Mouse (Mus musculus) liver, embryonic 13.5 days (tissue): ENCODE measurements around the gene Lypd3. TPM values are rescaled to one million over a fixed set of nuclear protein-coding genes. Genes with fewer than 3 reads are reported as not detected.
"Not testable (repeated sequence)": the region's sequence is repeated elsewhere in the genome, so short reads cannot be mapped to it uniquely, and the experiment has no call there.

ENCODE experiments used
- ATAC-seq: fragments of 200-750 bp; cut with Nextera tagmentation; 2 replicates; pipeline ENCODE4 v1.8.0; 2017; ENCODE audit warnings: low read depth, mild to moderate bottlenecking, moderate number of reproducible peaks, moderate library complexity
- DNase-seq: peaks from one replicate; pipeline ENCODE4 v3.0.0; 2022
- H3K27ac ChIP-seq: fragments of 300-500 bp; sonication (generic); 2 replicates; pipeline ENCODE4 v1.5.1; 2015; ENCODE audit warnings: moderate library complexity, mild to moderate bottlenecking, inconsistent platforms
- H3K27me3 ChIP-seq: fragments of 300-500 bp; sonication (generic); 2 replicates; pipeline ENCODE4 v1.6.1; 2015; ENCODE audit warnings: mild to moderate bottlenecking, inconsistent platforms
- H3K36me3 ChIP-seq: fragments of 300-500 bp; sonication (generic); 2 replicates; pipeline ENCODE4 v1.6.1; 2015; ENCODE audit warnings: mild to moderate bottlenecking, inconsistent platforms
- H3K4me1 ChIP-seq: fragments of 300-500 bp; sonication (generic); replicated peaks from 2 replicates; pipeline ENCODE4 v1.6.1; 2015; ENCODE audit warnings: inconsistent platforms
- H3K4me2 ChIP-seq: fragments of 300-500 bp; sonication (generic); 2 replicates; pipeline ENCODE4 v1.6.1; 2015; ENCODE audit warnings: inconsistent platforms, mild to moderate bottlenecking, moderate library complexity
- H3K4me3 ChIP-seq: fragments of 300-500 bp; sonication (generic); replicated peaks from 2 replicates; pipeline ENCODE4 v1.5.1; 2015; ENCODE audit warnings: mild to moderate bottlenecking, inconsistent platforms
- H3K9ac ChIP-seq: fragments of 300-500 bp; sonication (generic); 2 replicates; pipeline ENCODE4 v1.6.1; 2015; ENCODE audit warnings: mild to moderate bottlenecking, inconsistent platforms
- H3K9me3 ChIP-seq: fragments of 300-500 bp; sonication (generic); replicated peaks from 2 replicates; pipeline ENCODE4 v1.6.1; 2016; ENCODE audit warnings: inconsistent platforms
- WGBS: fragments of 180-500 bp; shearing (Covaris S2); methylation state at CpG from one replicate; pipeline ENCODE4 v1.1.7; 2015; ENCODE audit not compliant: insufficient replicate concordance; 5-methylcytosine and 5-hydroxymethylcytosine counted together
- polyA plus RNA-seq: library from polyadenylated mRNA; unstranded; fragments of >200 nt; fragmentation: Nextera tagmentation; extraction: Ambion mirVana; gene quantifications from 2 replicates; pipeline ENCODE4 v1.2.1, GENCODE M21; 2015

The Lypd3 gene
- polyA plus RNA-seq, 1 experiment from 2014 or later, result not detected

GRCm38 (mm10) chr7:24664959-24665358, 28.6 kb downstream of the Lypd3 start:
- Histone ChIP-seq H3K4me3 (no peak overlapping the region), H3K4me2 (no peak overlapping the region), H3K9me3 (no peaks in the 10 kb centered on the region), H3K4me1 (peaks cover 3% of the 10 kb centered on the region; the same call in 1 of the 2 replicates), H3K36me3 (no peaks in the 10 kb centered on the region), H3K27me3 (0 out of 2 replicates have a peak, but pooled peaks cover 3% of the 10 kb centered on the region), H3K27ac (no peak overlapping the region), H3K9ac (no peak overlapping the region)
- ATAC-seq, result no peak
- WGBS, result 63% methylated on average over 9 of the region's 9 CpGs
- no peak for DNase-seq

- Histone ChIP-seq H3K4me3 (no peak overlapping the region), H3K27me3 (0 out of 2 replicates have a peak, but pooled peaks cover 5% of the 10 kb centered on the region), H3K4me1 (no peaks in the 10 kb centered on the region), H3K9ac (no peak overlapping the region), H3K9me3 (no peaks in the 10 kb centered on the region), H3K36me3 (no peaks in the 10 kb centered on the region), H3K27ac (no peak overlapping the region), H3K4me2 (no peak overlapping the region)
- DNase-seq (no peak), ATAC-seq (no peak)
- 71% methylated on average over 23 of the region's 23 CpGs for WGBS
Measured at GRCm38 (mm10) chr7:24671944-24672439, 35.6 kb downstream of the Lypd3 start.

GRCm38 (mm10) chr7:24676575-24676974, 40.2 kb downstream of the Lypd3 start, which contains the start of gene Tex101:
TSS of gene Tex101 (minus strand) at chr7:24676675.
- Histone ChIP-seq H3K27me3 (no peaks in the 10 kb centered on the region), H3K4me1 (no peaks in the 10 kb centered on the region), H3K4me2 (no peak within 1 kb of the TSS), H3K36me3 (no peaks in the 10 kb centered on the region), H3K9ac (no peak within 1 kb of the TSS), H3K4me3 (no peak within 1 kb of the TSS), H3K9me3 (no peaks in the 10 kb centered on the region), H3K27ac (no peak within 1 kb of the TSS)
- 70% methylated on average over 9 of the region's 9 CpGs for WGBS
- no peak for DNase-seq
- no peak for ATAC-seq

GRCm38 (mm10) chr7:24684121-24684520, 47.8 kb downstream of the Lypd3 start:
- not testable (repeated sequence) for H3K4me3 ChIP-seq, DNase-seq, H3K9me3 ChIP-seq, H3K4me2 ChIP-seq, ATAC-seq, H3K9ac ChIP-seq, H3K27ac ChIP-seq, H3K36me3 ChIP-seq, H3K4me1 ChIP-seq, H3K27me3 ChIP-seq
- WGBS, result 51% methylated on average over 7 of the region's 7 CpGs

GRCm38 (mm10) chr7:24687519-24687918, 51.2 kb downstream of the Lypd3 start:
- H3K9ac ChIP-seq, H3K36me3 ChIP-seq, DNase-seq, H3K27ac ChIP-seq, H3K27me3 ChIP-seq, H3K9me3 ChIP-seq, H3K4me3 ChIP-seq, H3K4me1 ChIP-seq, H3K4me2 ChIP-seq, ATAC-seq: not testable (repeated sequence)
- WGBS, result 80% methylated on average over 10 of the region's 10 CpGs

Other genes with a start within 250 kb of the Lypd3 start
- 15.2 and 16.5 TPM in 2 replicates for gene Smg9, start 236.9 kb upstream of the Lypd3 start, polyA plus RNA-seq
- gene Irgc1, start 184.3 kb upstream of the Lypd3 start, polyA plus RNA-seq, result not detected in 2 replicates
- gene Plaur, start 174.1 kb upstream of the Lypd3 start, polyA plus RNA-seq, result 1.9 and 2.3 TPM in 2 replicates
- gene Cadm4, start 154.5 kb upstream of the Lypd3 start, polyA plus RNA-seq, result 0.20 and 0.22 TPM in 2 replicates
- 7.0 and 8.3 TPM in 2 replicates for gene Zfp428, start 129.5 kb upstream of the Lypd3 start, polyA plus RNA-seq
- not detected in 2 replicates for gene AC161166.1, start 124.1 kb upstream of the Lypd3 start, polyA plus RNA-seq
- gene Irgq, start 105.9 kb upstream of the Lypd3 start, polyA plus RNA-seq, result 0.99 and 1.4 TPM in 2 replicates
- not detected in 2 replicates for gene Pinlyp, start 90.4 kb upstream of the Lypd3 start, polyA plus RNA-seq
- 48.3 and 51.6 TPM in 2 replicates for gene Xrcc1, start 90.3 kb upstream of the Lypd3 start, polyA plus RNA-seq
- gene Ethe1, start 49.0 kb upstream of the Lypd3 start, polyA plus RNA-seq, result 19.9 and 21.5 TPM in 2 replicates
- 0.31 and 0.34 TPM in 2 replicates for gene Zfp575, start 48.9 kb upstream of the Lypd3 start, polyA plus RNA-seq
- 0.08 and 0.09 TPM in 2 replicates for gene Phldb3, start 25.8 kb upstream of the Lypd3 start, polyA plus RNA-seq
- not detected in 2 replicates for gene Tex101, start 40.1 kb downstream of the Lypd3 start, polyA plus RNA-seq
- not detected in 2 replicates for gene BC049730, start 72.7 kb downstream of the Lypd3 start, polyA plus RNA-seq
- gene Gm4763, start 90.4 kb downstream of the Lypd3 start, polyA plus RNA-seq, result not detected in 2 replicates
- 0.71 and 1.0 TPM in 2 replicates for gene Cd177, start 123.8 kb downstream of the Lypd3 start, polyA plus RNA-seq
- 0.32 and 0.59 TPM in 2 replicates for gene Ceacam10, start 140.7 kb downstream of the Lypd3 start, polyA plus RNA-seq
- 1.9 and 2.5 TPM in 2 replicates for gene Gm9844, start 225.7 kb downstream of the Lypd3 start, polyA plus RNA-seq
- gene Lypd4, start 233.4 kb downstream of the Lypd3 start, polyA plus RNA-seq, result not detected in 2 replicates
- not detected in 2 replicates for gene Dmrtc2, start 233.5 kb downstream of the Lypd3 start, polyA plus RNA-seq
- gene Rps19, start 247.8 kb downstream of the Lypd3 start, polyA plus RNA-seq, result 1,483 and 1,612 TPM in 2 replicates